Mouse (Mus musculus): ENCODE data around the gene Cxcr3.

- no peak for TF ChIP-seq USF1 (IDR thresholded peaks at IDR 0.05; ENCODE audit: low read depth)
- no peak for TF ChIP-seq TCF12 (IDR thresholded peaks at IDR 0.05; ENCODE audit: insufficient read depth, poor library complexity, severe bottlenecking)
- no peak for TF ChIP-seq POLR2A (IDR thresholded peaks at IDR 0.05; ENCODE audit: insufficient read length, low read depth)
- TF ChIP-seq E2F4 (IDR thresholded peaks at IDR 0.05; ENCODE audit: insufficient read depth) = no peak
- TF ChIP-seq MAX (IDR thresholded peaks at IDR 0.05; ENCODE audit: low read depth) = no peak
- TF ChIP-seq MYOD1 (IDR thresholded peaks at IDR 0.05; ENCODE audit: control insufficient read depth in 1 of 3, insufficient read length in 2 of 3, low read depth in 2 of 3) = no peak
- no peak for TF ChIP-seq REST (IDR thresholded peaks at IDR 0.05; ENCODE audit: insufficient read depth, insufficient read length)
- TF ChIP-seq CEBPB (IDR thresholded peaks at IDR 0.05; ENCODE audit: insufficient read depth, poor library complexity, severe bottlenecking) = no peak
- no peak for TF ChIP-seq MYOG (IDR thresholded peaks at IDR 0.05; ENCODE audit: control insufficient read depth in 1 of 3, insufficient read depth in 1 of 3, insufficient read length in 2 of 3, low read depth in 2 of 3)
Measured at GRCm38 (mm10) chrX:101734981-101735380, 912 bp upstream of the Cxcr3 start.
